Mouse (Mus musculus): Measurements from ENCODE around the gene Vti1a. TPM values are rescaled to one million over a fixed set of nuclear protein-coding genes. Genes with fewer than 3 reads are reported as not detected.

The Vti1a gene
- polyA plus RNA-seq, 1 experiment, result 17.6 TPM

DNA sequence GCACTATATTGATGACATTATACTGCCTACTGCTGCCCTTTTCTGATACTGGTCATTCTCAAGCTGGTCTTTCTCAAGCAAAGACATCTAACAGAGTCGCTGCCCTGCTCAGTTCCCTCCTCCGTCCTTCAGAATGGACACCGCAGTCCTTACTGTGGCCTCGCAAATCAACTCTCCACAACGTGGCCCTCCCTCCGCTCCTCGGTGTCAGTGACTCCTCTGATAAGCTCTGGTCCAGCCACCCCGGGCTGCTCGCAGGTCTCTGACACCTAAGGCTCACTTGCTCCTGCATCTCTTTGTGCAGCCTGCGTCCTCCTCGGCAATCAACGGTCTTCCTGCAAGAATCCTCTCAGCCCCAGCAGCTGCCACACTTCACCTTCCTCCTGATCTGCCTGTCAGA lies 243.2 kb downstream of the Vti1a start:
- H3K4me1 ChIP-seq (ENCODE audit: control insufficient read depth, insufficient read depth, low read length), result peaks cover 4% of the 10 kb centered on the region
- TF ChIP-seq CTCF (IDR thresholded peaks at IDR 0.05; ENCODE audit: low read depth, low read length) (no peak), EP300 (IDR thresholded peaks at IDR 0.05; ENCODE audit: insufficient read depth, low read depth, low read length) (no peak), POLR2A (IDR thresholded peaks at IDR 0.05; ENCODE audit: insufficient read depth, low read length) (no peak)
- H3K4me3 ChIP-seq (ENCODE audit: low read depth, low read length), result no peak overlapping the region
- no peak overlapping the region for H3K9ac ChIP-seq (ENCODE audit: low read depth, poor library complexity, severe bottlenecking)
- H3K9me3 ChIP-seq (replicated peaks; ENCODE audit: control insufficient read depth, insufficient read depth, low read length, poor library complexity, severe bottlenecking), result no peaks in the 10 kb centered on the region
- no peaks in the 10 kb centered on the region for H3K36me3 ChIP-seq (ENCODE audit: control insufficient read depth, insufficient read depth, low read length, poor library complexity, severe bottlenecking)
- no peak overlapping the region for H3K27ac ChIP-seq (ENCODE audit: insufficient read depth, low read length)
- H3K27me3 ChIP-seq (ENCODE audit: control insufficient read depth, insufficient read depth, low read length, poor library complexity, severe bottlenecking), result no peaks in the 10 kb centered on the region

DNA sequence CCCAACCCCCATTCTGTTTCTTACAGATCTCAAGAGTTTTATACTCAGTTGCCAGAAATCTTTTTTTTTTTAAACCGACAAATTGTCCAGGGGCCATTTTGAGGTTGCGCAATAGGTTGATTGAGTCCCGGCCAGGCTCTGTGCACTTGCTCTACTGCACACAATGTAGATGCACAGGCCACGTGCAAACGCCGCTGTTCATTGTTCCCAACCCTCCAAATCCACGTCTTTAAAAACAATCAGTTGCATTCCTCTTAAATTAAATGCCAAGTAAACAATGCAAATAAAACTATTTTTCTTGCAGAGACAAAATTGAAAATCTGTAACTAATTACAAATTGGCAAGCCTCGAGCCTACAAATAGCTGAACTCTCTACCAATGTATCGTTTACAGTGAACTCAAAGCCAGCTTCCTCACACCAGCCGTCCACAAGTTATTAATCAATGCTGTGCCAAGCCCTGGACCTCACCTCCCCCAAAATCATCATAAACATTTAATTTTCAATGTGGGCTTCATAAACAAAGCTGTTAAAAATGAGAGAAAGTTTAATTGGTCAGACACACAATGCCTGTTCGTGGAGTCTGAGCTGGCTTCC lies 244.1 kb downstream of the Vti1a start:
- H3K36me3 ChIP-seq (ENCODE audit: control insufficient read depth, insufficient read depth, low read length, poor library complexity, severe bottlenecking), result no peaks in the 10 kb centered on the region
- H3K4me3 ChIP-seq (ENCODE audit: low read depth, low read length), result no peak overlapping the region
- TF ChIP-seq EP300 (IDR thresholded peaks at IDR 0.05; ENCODE audit: insufficient read depth, low read depth, low read length) (no peak), CTCF (IDR thresholded peaks at IDR 0.05; ENCODE audit: low read depth, low read length) (no peak), POLR2A (IDR thresholded peaks at IDR 0.05; ENCODE audit: insufficient read depth, low read length) (no peak)
- peaks cover 3% of the 10 kb centered on the region for H3K4me1 ChIP-seq (ENCODE audit: control insufficient read depth, insufficient read depth, low read length)
- no peaks in the 10 kb centered on the region for H3K27me3 ChIP-seq (ENCODE audit: control insufficient read depth, insufficient read depth, low read length, poor library complexity, severe bottlenecking)
- no peaks in the 10 kb centered on the region for H3K9me3 ChIP-seq (replicated peaks; ENCODE audit: control insufficient read depth, insufficient read depth, low read length, poor library complexity, severe bottlenecking)
- no peak overlapping the region for H3K9ac ChIP-seq (ENCODE audit: low read depth, poor library complexity, severe bottlenecking)
- no peak overlapping the region for H3K27ac ChIP-seq (ENCODE audit: insufficient read depth, low read length)

DNA sequence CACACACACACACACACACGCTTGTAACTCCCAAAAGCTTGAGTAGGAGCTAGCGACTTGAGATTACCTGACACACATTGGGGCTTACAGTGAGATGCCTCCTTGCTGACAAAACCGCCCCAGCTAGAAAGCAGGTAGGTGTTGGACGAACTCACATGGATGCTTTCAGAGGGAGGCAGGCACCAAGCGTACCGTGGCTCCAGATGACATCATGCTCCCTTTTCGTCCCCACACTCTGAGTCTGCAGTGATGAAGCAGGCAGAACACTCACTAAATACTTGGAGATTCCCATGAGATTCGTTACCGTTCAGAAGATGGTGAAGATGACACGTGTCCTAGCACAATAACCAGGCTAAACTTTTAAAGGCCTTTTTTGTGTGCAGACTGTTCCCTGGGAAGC lies 245.4 kb downstream of the Vti1a start:
- H3K9ac ChIP-seq (ENCODE audit: low read depth, poor library complexity, severe bottlenecking), result no peak overlapping the region
- no peaks in the 10 kb centered on the region for H3K9me3 ChIP-seq (replicated peaks; ENCODE audit: control insufficient read depth, insufficient read depth, low read length, poor library complexity, severe bottlenecking)
- no peaks in the 10 kb centered on the region for H3K36me3 ChIP-seq (ENCODE audit: control insufficient read depth, insufficient read depth, low read length, poor library complexity, severe bottlenecking)
- no peak overlapping the region for H3K4me3 ChIP-seq (ENCODE audit: low read depth, low read length)
- H3K4me1 ChIP-seq (ENCODE audit: control insufficient read depth, insufficient read depth, low read length), result no peaks in the 10 kb centered on the region
- no peak for TF ChIP-seq EP300 (IDR thresholded peaks at IDR 0.05; ENCODE audit: insufficient read depth, low read depth, low read length)
- TF ChIP-seq POLR2A (IDR thresholded peaks at IDR 0.05; ENCODE audit: insufficient read depth, low read length), result no peak
- TF ChIP-seq CTCF (IDR thresholded peaks at IDR 0.05; ENCODE audit: low read depth, low read length), result no peak
- H3K27me3 ChIP-seq (ENCODE audit: control insufficient read depth, insufficient read depth, low read length, poor library complexity, severe bottlenecking), result no peaks in the 10 kb centered on the region
- no peak overlapping the region for H3K27ac ChIP-seq (ENCODE audit: insufficient read depth, low read length)

DNA sequence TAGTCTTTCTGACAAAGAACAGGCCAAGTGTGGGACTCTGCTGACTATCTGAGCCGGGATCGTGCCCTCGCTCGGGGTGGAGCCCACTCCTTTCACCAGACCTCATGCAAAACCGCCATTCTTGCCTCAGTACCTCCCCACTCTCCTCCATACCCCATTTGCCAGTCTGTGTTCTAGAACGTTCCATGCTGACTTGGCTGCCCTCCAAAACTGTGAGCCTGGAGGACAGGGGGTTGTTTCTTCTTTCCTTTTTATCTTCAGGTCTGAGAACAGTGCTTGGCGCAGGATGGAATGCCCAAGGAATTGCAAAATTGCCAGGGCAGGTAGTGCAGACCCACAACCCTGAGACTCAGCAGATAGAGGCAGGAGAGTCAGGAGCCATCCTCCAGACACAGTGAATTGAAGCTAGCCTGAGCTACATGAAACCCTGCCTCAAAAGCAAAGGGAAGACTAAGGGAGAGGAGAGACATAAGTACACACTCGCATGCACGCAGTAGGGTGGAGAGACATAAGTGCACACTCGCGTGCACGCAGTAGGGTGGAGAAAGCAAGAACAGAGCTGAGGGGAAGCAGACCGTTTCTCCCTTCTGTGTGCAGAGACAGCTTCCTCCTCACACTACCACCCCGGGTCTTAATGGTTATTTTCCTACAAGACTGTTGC lies 246.5 kb downstream of the Vti1a start:
- Histone ChIP-seq H3K9ac (ENCODE audit: low read depth, poor library complexity, severe bottlenecking) (no peak overlapping the region), H3K4me3 (ENCODE audit: low read depth, low read length) (no peak overlapping the region), H3K9me3 (replicated peaks; ENCODE audit: control insufficient read depth, insufficient read depth, low read length, poor library complexity, severe bottlenecking) (no peaks in the 10 kb centered on the region), H3K4me1 (ENCODE audit: control insufficient read depth, insufficient read depth, low read length) (no peaks in the 10 kb centered on the region), H3K36me3 (ENCODE audit: control insufficient read depth, insufficient read depth, low read length, poor library complexity, severe bottlenecking) (no peaks in the 10 kb centered on the region), H3K27ac (ENCODE audit: insufficient read depth, low read length) (no peak overlapping the region), H3K27me3 (ENCODE audit: control insufficient read depth, insufficient read depth, low read length, poor library complexity, severe bottlenecking) (no peaks in the 10 kb centered on the region)
- no peak for TF ChIP-seq CTCF (IDR thresholded peaks at IDR 0.05; ENCODE audit: low read depth, low read length)
- TF ChIP-seq EP300 (IDR thresholded peaks at IDR 0.05; ENCODE audit: insufficient read depth, low read depth, low read length), result no peak
- TF ChIP-seq POLR2A (IDR thresholded peaks at IDR 0.05; ENCODE audit: insufficient read depth, low read length), result no peak

DNA sequence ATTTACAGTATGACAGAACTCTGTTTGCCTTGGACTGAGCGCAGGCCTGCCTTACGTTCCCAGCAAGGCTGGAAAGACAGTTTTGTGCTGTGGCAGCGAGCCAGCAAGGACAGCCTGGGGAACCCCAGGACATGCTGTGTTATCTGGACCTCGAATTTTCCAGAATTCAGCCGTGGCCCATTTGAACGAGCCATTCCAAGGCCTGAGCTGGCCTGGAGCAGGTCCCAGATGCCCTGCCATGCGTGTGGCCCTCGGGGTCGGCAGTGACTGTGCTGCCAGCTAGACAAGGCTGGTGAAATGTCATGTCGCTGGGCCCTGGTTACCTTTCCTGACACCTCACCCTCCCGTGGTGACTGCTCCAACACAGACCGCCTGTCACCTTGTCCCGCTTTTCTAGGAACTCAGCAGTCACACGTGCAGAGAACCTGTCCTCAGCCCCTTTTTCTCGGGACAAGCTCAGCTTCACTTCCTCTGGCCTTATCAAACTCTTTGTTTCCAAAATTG lies 247.1 kb downstream of the Vti1a start:
- no peak for TF ChIP-seq POLR2A (IDR thresholded peaks at IDR 0.05; ENCODE audit: insufficient read depth, low read length)
- Histone ChIP-seq H3K4me1 (ENCODE audit: control insufficient read depth, insufficient read depth, low read length) (no peaks in the 10 kb centered on the region), H3K4me3 (ENCODE audit: low read depth, low read length) (no peak overlapping the region), H3K36me3 (ENCODE audit: control insufficient read depth, insufficient read depth, low read length, poor library complexity, severe bottlenecking) (no peaks in the 10 kb centered on the region), H3K9ac (ENCODE audit: low read depth, poor library complexity, severe bottlenecking) (no peak overlapping the region), H3K27ac (ENCODE audit: insufficient read depth, low read length) (no peak overlapping the region), H3K27me3 (ENCODE audit: control insufficient read depth, insufficient read depth, low read length, poor library complexity, severe bottlenecking) (no peaks in the 10 kb centered on the region), H3K9me3 (replicated peaks; ENCODE audit: control insufficient read depth, insufficient read depth, low read length, poor library complexity, severe bottlenecking) (no peaks in the 10 kb centered on the region)
